Mouse (Mus musculus): Measurements from ENCODE around the gene Set. TPM values are rescaled to one million over a fixed set of nuclear protein-coding genes. Genes with fewer than 3 reads are reported as not detected.

The Set gene
- polyA plus RNA-seq (2014; fragmentation: Illumina TruSeq; extraction: RNeasy Lipid Tissue Mini Kit (QIAGEN cat#74804); ENCODE audit: low read depth, low replicate concordance), result 123 TPM

GRCm38 (mm10) chr2:30057223-30057904, at the start of gene Set:
Set (plus strand) TSS chr2:30057378.

GRCm38 (mm10) chr2:30048699-30049388, 8.3 kb upstream of the Set start, which contains the start of gene Wdr34:
Wdr34 (minus strand) TSS chr2:30048881.

GRCm38 (mm10) chr2:30077502-30078348, 20.5 kb downstream of the Set start, which contains the start of gene Pkn3:
Pkn3 (plus strand) TSS chr2:30077684.

GRCm38 (mm10) chr2:30093471-30094207, 36.5 kb downstream of the Set start, which contains the start of gene Zdhhc12:
Zdhhc12 (minus strand) TSS chr2:30093648.

Other genes with a start within 250 kb of the Set start
- gene Urm1, start 237.3 kb upstream of the Set start, polyA plus RNA-seq (2014; fragmentation: Illumina TruSeq; extraction: RNeasy Lipid Tissue Mini Kit (QIAGEN cat#74804); ENCODE audit: low read depth, low replicate concordance), result 33.5 TPM
- gene Cercam, start 188.2 kb upstream of the Set start, polyA plus RNA-seq (2014; fragmentation: Illumina TruSeq; extraction: RNeasy Lipid Tissue Mini Kit (QIAGEN cat#74804); ENCODE audit: low read depth, low replicate concordance), result 10.8 TPM
- gene Odf2, start 168.2 kb upstream of the Set start, polyA plus RNA-seq (2014; fragmentation: Illumina TruSeq; extraction: RNeasy Lipid Tissue Mini Kit (QIAGEN cat#74804); ENCODE audit: low read depth, low replicate concordance), result 115 TPM
- gene Gle1, start 122.0 kb upstream of the Set start, polyA plus RNA-seq (2014; fragmentation: Illumina TruSeq; extraction: RNeasy Lipid Tissue Mini Kit (QIAGEN cat#74804); ENCODE audit: low read depth, low replicate concordance), result 26.0 TPM
- 142 TPM for gene Sptan1, start 91.8 kb upstream of the Set start, polyA plus RNA-seq (2014; fragmentation: Illumina TruSeq; extraction: RNeasy Lipid Tissue Mini Kit (QIAGEN cat#74804); ENCODE audit: low read depth, low replicate concordance)
- 31.1 TPM for gene Wdr34, start 8.5 kb upstream of the Set start, polyA plus RNA-seq (2014; fragmentation: Illumina TruSeq; extraction: RNeasy Lipid Tissue Mini Kit (QIAGEN cat#74804); ENCODE audit: low read depth, low replicate concordance)
- gene Pkn3, start 20.3 kb downstream of the Set start, polyA plus RNA-seq (2014; fragmentation: Illumina TruSeq; extraction: RNeasy Lipid Tissue Mini Kit (QIAGEN cat#74804); ENCODE audit: low read depth, low replicate concordance), result 7.0 TPM
- 20.2 TPM for gene Zdhhc12, start 36.3 kb downstream of the Set start, polyA plus RNA-seq (2014; fragmentation: Illumina TruSeq; extraction: RNeasy Lipid Tissue Mini Kit (QIAGEN cat#74804); ENCODE audit: low read depth, low replicate concordance)
- gene Zer1, start 67.2 kb downstream of the Set start, polyA plus RNA-seq (2014; fragmentation: Illumina TruSeq; extraction: RNeasy Lipid Tissue Mini Kit (QIAGEN cat#74804); ENCODE audit: low read depth, low replicate concordance), result 34.6 TPM
- gene Tbc1d13, start 76.4 kb downstream of the Set start, polyA plus RNA-seq (2014; fragmentation: Illumina TruSeq; extraction: RNeasy Lipid Tissue Mini Kit (QIAGEN cat#74804); ENCODE audit: low read depth, low replicate concordance), result 35.5 TPM
- 14.7 TPM for gene Endog, start 114.1 kb downstream of the Set start, polyA plus RNA-seq (2014; fragmentation: Illumina TruSeq; extraction: RNeasy Lipid Tissue Mini Kit (QIAGEN cat#74804); ENCODE audit: low read depth, low replicate concordance)
- gene Spout1, start 121.1 kb downstream of the Set start, polyA plus RNA-seq (2014; fragmentation: Illumina TruSeq; extraction: RNeasy Lipid Tissue Mini Kit (QIAGEN cat#74804); ENCODE audit: low read depth, low replicate concordance), result 24.3 TPM
- gene Kyat1, start 148.5 kb downstream of the Set start, polyA plus RNA-seq (2014; fragmentation: Illumina TruSeq; extraction: RNeasy Lipid Tissue Mini Kit (QIAGEN cat#74804); ENCODE audit: low read depth, low replicate concordance), result 45.6 TPM
- gene Lrrc8a, start 180.3 kb downstream of the Set start, polyA plus RNA-seq (2014; fragmentation: Illumina TruSeq; extraction: RNeasy Lipid Tissue Mini Kit (QIAGEN cat#74804); ENCODE audit: low read depth, low replicate concordance), result 13.3 TPM
- 2.3 TPM for gene Gm28035, start 183.2 kb downstream of the Set start, polyA plus RNA-seq (2014; fragmentation: Illumina TruSeq; extraction: RNeasy Lipid Tissue Mini Kit (QIAGEN cat#74804); ENCODE audit: low read depth, low replicate concordance)
- gene Phyhd1, start 208.8 kb downstream of the Set start, polyA plus RNA-seq (2014; fragmentation: Illumina TruSeq; extraction: RNeasy Lipid Tissue Mini Kit (QIAGEN cat#74804); ENCODE audit: low read depth, low replicate concordance), result 56.8 TPM
- not detected for gene Gm28038, start 223.7 kb downstream of the Set start, polyA plus RNA-seq (2014; fragmentation: Illumina TruSeq; extraction: RNeasy Lipid Tissue Mini Kit (QIAGEN cat#74804); ENCODE audit: low read depth, low replicate concordance)
- gene Dolk, start 229.0 kb downstream of the Set start, polyA plus RNA-seq (2014; fragmentation: Illumina TruSeq; extraction: RNeasy Lipid Tissue Mini Kit (QIAGEN cat#74804); ENCODE audit: low read depth, low replicate concordance), result 34.9 TPM
- gene Nup188, start 229.0 kb downstream of the Set start, polyA plus RNA-seq (2014; fragmentation: Illumina TruSeq; extraction: RNeasy Lipid Tissue Mini Kit (QIAGEN cat#74804); ENCODE audit: low read depth, low replicate concordance), result 21.8 TPM

Measured in adipose tissue, adult 10 weeks (tissue).